Mouse (Mus musculus) retina, adult 2 months (tissue): ENCODE results near the gene Lrrc25.

Experiments
- DNase-seq: peaks from one replicate; pipeline ENCODE4 v3.0.0-alpha.2; 2012; ENCODE audit warnings: low read depth, low spot score

The Lrrc25 gene

GRCm38 (mm10) chr8:70647343-70648163 is 31.6 kb downstream of the Lrrc25 start:
- DNase-seq, result no peak

- DNase-seq, result no peak
Measured at GRCm38 (mm10) chr8:70648164-70648442, 32.1 kb downstream of the Lrrc25 start.

- no peak for DNase-seq
Measured at GRCm38 (mm10) chr8:70648921-70649320, 33.0 kb downstream of the Lrrc25 start.

DNA sequence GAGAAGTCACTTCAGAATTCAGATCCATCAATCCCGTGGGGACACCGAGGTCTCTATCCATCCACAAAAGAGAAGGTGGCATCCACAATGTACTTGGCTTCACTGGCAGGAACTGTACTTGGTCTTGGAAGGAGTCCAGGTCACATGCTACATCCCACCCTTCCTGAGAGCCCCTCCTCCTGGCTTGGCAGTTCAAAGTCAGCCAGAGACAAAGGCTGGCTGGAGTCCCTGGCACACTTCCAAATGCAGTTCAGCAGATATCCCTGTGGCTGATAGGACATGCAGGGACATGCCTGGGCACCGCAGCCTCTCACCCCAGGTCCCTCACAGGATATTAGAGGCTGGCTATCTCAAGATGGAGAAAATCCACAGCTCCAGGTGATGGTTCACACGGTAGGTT is 33.4 kb downstream of the Lrrc25 start:
- DNase-seq, result no peak

GRCm38 (mm10) chr8:70650351-70650750 is 34.4 kb downstream of the Lrrc25 start:
- no peak for DNase-seq

DNA sequence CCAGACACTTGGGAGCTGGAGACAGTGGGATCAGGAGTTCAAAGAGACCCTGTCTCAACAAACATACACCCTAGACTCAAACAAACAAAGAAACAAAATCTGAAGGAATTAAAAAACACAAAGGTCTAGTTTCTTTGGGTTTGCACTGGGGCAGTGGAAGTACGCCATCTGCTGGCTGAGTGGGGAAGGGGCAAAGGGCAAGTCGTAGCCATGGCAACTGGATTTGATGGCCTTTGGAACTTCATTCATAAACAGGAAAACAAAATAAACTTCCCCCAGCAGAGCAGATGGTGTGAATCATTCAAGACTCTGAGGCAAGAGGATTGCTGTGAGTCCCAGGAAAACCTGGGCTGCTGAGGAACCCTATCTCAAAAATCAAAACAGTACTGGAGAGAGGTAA is 37.3 kb downstream of the Lrrc25 start:
- no peak for DNase-seq

DNA sequence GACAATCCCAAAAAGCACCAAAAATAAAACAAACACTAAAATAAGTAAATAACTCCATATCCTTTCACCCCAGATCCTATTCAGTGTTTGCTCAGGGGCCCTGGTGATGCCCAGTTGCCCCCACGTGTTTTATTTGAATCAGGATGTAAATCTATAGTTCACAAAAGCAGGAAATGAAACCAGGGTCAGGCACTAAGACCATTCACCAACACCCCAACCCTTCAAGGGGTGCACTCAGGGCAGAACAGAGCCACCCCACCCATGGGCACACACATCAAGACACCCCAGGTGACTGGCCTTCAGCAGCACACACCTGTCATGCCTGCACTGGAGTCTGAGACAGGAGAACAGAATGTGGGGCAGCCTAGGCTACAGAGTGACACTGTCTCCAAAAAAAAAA is 38.2 kb downstream of the Lrrc25 start:
- no peak for DNase-seq

DNA sequence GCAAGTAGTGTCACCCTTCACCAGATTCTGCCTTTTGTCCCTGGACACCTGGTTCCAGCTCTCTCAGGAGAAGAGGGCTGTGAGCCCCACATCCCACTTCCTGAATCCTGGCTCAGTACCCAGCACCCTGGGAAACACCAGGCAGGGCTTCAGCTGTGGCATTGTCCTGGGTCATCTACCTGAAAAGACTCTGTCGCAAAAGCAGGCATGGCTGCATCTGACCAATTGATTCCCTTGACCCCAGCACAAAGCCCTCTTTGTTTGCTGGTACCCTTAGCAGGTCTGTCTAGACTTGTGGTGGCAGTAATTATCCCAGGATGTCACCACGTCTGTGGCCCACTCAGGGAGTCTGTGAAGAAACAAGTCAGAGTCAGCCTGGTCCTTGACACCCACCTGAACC is 39.5 kb downstream of the Lrrc25 start:
- no peak for DNase-seq

- DNase-seq, result no peak
Measured at GRCm38 (mm10) chr8:70656193-70656790, 40.3 kb downstream of the Lrrc25 start.

DNA sequence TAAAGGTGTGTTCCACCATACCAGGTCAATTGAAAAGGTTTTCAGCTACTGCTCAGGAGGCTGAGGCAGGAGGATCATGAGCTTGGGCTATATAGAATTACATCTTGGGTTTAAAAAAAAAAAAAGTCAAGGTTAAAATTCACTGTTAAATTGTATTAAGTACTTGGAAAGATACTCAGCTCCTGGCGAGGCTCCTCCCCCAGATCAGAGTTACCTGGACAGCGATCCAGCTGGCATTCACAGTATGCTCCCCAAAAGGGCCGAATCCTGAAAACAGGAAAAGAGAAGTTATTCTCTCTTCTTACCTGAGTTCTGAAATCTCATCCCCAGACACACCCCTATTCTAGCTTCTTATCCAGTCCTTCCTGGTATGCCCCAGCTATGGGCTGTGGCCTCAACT is 41.3 kb downstream of the Lrrc25 start:
- no peak for DNase-seq

DNA sequence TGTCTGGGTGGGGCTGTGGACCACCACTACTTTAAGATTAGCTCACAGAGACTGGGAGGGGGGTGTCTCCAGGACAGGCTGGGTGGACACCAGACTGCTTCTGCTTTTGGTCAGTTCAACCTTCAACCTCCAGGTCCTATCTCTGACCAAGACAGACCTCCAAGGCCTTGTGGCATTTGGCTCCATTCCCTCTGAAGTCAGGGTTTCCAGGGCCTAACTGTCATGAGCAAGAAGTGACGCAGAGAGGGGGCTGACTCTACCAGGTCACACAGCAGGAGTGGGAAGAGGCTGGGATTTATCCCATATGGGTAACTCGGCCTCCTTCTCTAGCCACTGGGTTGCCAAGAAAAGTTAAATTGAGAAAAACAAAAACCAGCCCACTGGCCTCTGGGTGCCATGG is 41.8 kb downstream of the Lrrc25 start:
- DNase-seq, result no peak

DNA sequence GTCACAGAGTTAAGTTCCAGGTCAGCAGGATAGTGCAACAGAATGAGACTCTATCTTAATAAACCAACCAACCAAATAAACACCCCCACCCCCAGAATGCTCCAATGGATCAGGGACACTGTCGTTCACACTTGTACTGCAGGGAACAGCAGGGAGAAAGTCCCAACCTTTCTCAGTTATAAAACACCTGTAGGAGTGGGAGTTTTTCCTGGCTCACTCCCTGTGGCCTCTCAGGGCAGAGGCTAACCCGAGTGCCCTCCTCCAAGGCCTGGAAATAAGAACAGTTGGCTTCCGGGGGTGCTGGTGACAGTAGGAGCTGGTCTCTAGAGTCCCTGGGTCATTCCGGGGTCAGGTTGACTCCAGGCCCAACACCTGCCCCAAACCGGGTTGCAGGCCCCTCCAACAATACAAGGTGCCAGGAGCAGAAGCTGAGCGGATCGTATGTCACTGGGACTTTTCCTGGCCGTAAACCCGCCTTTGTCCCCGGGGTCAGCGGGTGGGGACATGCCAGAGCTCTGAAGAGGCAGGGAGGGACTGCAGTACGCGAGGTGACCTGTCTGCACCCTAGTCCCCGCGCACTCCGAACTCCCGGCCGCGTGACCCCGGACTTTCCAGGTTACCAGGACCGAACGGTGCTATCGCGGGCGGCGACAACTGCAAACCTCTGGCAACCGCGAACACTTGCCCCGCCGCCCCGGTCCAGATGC is 43.1 kb downstream of the Lrrc25 start:
- DNase-seq, result no peak

- DNase-seq, result peak; percentile 62
Measured at GRCm38 (mm10) chr8:70659604-70660272, 43.8 kb downstream of the Lrrc25 start.

DNA sequence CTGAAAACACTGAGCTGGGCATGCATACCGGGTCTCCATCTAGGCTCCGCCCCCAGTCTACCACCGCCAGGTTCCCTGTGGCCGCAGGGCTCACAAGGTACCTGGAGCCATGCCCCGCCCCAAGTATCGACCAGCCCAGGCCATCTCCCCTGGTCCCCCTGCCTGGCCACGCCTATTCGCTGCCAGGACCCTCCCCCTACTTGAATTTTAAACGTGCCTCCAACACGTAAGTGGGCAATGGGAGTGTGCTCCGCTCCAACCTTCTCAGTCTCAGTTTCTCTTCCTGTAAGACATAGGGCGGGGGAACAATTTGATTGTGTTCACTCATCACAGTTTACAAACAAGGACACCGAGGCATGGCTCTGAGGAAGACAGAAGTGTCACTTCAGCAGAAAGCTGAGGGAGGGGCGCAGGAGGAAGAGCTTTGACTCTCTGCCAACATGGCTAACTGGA is 44.3 kb downstream of the Lrrc25 start, which contains the start of gene Pgpep1:
TSS of gene Pgpep1 (minus strand) at position 116 of the 453 bp plus-strand sequence.
- no peak for DNase-seq

DNA sequence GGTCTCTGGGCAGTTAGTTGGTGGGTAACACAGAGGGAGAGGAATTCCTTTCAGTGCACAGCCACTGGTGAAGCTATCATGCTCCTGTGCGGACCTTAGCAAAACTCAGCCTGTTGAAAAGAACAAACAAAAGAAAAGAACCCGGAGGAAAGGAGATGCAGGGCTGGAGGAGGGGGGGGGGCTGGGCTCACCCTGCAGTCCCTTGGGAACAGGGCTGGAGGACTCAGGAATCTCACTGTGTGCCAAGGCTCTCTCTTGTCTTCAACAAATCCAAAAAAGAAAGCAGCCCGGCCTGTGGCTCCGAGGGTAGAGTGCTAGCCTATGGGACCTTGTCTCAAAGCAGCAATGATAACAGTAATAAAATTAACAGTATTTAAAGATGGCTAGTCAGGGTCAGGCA is 47.7 kb downstream of the Lrrc25 start:
- DNase-seq, result no peak

DNA sequence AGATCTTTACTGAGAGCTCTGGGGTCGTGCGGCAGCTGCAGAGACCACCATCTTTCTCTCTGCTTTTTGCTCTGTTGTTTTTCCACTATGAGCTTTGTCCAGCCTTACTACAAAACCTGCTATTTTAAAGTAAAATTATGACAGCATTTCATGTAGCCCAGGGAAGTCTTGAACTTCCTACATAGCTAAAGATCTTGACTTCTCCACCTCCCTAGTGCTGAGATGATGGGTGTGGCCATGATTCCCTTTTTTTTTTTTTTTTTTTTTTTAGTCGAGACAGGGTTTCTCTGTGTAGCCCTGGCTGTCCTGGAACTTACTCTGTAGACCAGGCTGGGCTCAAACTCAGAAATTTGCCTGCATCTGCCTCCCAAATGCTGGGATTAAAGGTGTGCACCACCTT is 48.7 kb downstream of the Lrrc25 start:
- DNase-seq, result no peak

DNA sequence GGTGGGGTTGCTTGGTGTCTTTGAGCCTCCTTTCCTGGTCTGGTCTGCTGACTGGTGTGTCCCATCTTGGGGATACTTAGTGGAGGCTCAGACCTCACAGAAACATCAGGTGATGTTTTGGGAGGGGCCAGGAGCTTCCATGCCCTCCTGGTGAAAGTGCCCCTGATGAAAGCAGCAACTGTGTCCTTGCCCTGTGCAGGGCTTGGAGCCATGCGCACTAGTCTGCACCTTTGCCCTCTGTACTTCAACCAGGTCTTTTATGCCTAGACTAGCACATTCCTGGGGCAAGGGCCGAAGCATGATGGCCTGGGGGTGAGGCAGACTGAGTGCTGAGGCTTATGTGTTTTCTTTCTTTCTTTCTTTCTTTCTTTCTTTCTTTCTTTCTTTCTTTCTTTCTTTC is 49.6 kb downstream of the Lrrc25 start:
- DNase-seq, result no peak

DNA sequence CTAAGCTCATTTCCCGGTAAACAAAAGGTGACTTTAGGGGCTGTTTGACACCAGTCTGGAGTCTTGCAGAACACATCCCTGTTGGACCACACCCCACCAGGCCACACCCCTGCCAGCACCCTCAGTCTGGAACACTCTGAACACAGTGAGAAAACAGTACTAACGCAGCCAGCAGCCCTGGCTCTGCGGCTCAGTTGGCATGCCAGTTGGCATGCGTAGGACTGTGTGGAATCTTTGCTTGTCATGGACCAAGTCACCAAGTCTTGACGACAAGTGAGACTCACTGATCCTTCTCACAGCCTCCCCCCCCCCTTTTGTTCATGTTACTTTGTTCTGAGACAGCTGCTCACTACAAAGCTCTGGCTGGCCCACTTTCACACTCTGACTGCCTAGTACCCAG is 51.1 kb downstream of the Lrrc25 start:
- no peak for DNase-seq
